Mouse (Mus musculus): ENCODE measurements around the gene Pdrg1. TPM values are rescaled to one million over a fixed set of nuclear protein-coding genes. Genes with fewer than 3 reads are reported as not detected.

Pdrg1 gene
- polyA plus RNA-seq, 2 experiments, result 90.8 to 118 TPM

DNA sequence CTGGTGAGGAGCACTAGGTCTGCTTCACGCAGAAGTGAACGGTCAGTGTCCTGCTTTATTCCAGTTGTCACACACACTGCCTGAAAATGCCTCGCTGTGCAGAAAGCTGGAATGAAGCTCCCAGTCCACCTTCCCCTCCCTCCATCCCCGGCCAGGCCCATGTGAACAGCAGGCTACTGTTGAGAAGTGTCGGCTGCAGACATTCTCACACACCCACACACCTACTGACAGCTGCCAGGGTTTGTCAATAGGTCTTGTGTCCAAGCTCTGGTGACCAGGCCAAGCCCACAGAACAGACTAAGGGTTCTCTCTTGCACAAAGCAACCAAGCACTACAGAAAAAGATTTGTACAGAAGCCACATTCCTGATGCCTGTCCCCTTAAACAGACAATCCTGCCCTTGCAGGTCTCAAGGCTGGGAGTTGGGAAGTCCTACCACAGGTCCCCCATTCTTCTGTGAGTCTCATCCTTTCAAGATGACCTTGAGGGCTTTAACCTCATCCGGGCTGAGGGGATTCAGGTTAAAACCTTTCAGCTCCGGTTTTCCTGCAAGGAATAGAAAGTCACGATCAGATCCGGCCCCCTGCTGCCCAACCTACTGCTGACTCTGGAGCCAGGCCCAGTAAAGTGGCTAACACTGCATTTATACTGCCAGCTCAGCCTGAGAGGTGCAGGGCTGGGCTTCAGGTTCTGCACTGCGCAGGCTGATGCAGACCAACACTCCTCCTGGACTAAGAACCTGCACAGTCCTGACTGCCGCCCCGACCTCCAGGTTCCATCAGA lies 5.8 kb downstream of the Pdrg1 start:
- no peak for DNase-seq (ENCODE audit: low spot score)
- TF ChIP-seq POLR2A (IDR thresholded peaks at IDR 0.05; ENCODE audit: borderline replicate concordance, extremely low read depth, insufficient read depth, insufficient read length), result no peak
- WGBS, result 89% methylated on average over 12 of the region's 12 CpGs
- Histone ChIP-seq H3K27me3 (ENCODE audit: control insufficient read depth, insufficient read depth, low read length) (no peaks in the 10 kb centered on the region), H3K36me3 (ENCODE audit: control insufficient read depth, insufficient read depth, low read length) (peaks cover 59% of the 10 kb centered on the region), H3K4me3 (replicated peaks; ENCODE audit: low read length) (no peak overlapping the region), H3K27ac (replicated peaks; ENCODE audit: low read depth, low read length) (no peak overlapping the region), H3K4me1 (ENCODE audit: control insufficient read depth, insufficient read depth, low read length) (peaks cover 6% of the 10 kb centered on the region), H3K9ac (ENCODE audit: low read depth, low read length, severe bottlenecking) (no peak overlapping the region), H3K4me2 (replicated peaks; ENCODE audit: low read depth, low read length, severe bottlenecking) (no peak overlapping the region), H3K9me3 (ENCODE audit: control insufficient read depth, low read length) (no peaks in the 10 kb centered on the region)
- no peak; the same call in 1 of the 2 replicates for ATAC-seq (ENCODE audit: low FRiP score, low read depth)

DNA sequence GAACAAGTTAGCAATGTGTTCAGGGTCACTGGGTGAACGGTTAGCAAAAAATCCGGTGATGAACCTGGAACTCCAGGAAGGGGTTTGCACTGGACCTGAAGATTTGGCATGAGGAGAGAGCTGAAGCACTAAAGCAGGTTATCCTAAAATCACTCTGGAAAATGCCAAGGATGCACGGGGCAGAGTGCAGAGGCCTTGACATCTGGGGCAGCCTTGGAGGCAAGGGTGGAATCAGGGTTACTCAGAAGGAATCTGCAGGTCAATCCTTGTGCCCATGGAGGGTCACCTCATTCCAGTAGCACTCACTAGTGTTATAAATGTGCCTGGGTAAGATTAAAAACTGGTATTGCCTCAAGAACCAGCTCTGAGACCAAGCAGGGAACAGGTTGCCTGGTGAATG lies 9.2 kb downstream of the Pdrg1 start:
- no peak overlapping the region for H3K9ac ChIP-seq (ENCODE audit: low read depth, low read length, severe bottlenecking)
- H3K27me3 ChIP-seq (ENCODE audit: control insufficient read depth, insufficient read depth, low read length), result no peaks in the 10 kb centered on the region
- no peaks in the 10 kb centered on the region for H3K4me1 ChIP-seq (ENCODE audit: control insufficient read depth, insufficient read depth, low read length)
- ATAC-seq (ENCODE audit: low FRiP score, low read depth) (no peak), DNase-seq (ENCODE audit: low spot score) (no peak)
- no peaks in the 10 kb centered on the region for H3K9me3 ChIP-seq (ENCODE audit: control insufficient read depth, low read length)
- TF ChIP-seq POLR2A (IDR thresholded peaks at IDR 0.05; ENCODE audit: borderline replicate concordance, extremely low read depth, insufficient read depth, insufficient read length), result no peak
- H3K4me3 ChIP-seq (replicated peaks; ENCODE audit: low read length), result no peak overlapping the region
- no peak overlapping the region for H3K4me2 ChIP-seq (replicated peaks; ENCODE audit: low read depth, low read length, severe bottlenecking)
- H3K36me3 ChIP-seq (ENCODE audit: control insufficient read depth, insufficient read depth, low read length), result peaks cover 39% of the 10 kb centered on the region
- no peak overlapping the region for H3K27ac ChIP-seq (replicated peaks; ENCODE audit: low read depth, low read length)
- WGBS, result 92% methylated on average over 3 of the region's 3 CpGs

DNA sequence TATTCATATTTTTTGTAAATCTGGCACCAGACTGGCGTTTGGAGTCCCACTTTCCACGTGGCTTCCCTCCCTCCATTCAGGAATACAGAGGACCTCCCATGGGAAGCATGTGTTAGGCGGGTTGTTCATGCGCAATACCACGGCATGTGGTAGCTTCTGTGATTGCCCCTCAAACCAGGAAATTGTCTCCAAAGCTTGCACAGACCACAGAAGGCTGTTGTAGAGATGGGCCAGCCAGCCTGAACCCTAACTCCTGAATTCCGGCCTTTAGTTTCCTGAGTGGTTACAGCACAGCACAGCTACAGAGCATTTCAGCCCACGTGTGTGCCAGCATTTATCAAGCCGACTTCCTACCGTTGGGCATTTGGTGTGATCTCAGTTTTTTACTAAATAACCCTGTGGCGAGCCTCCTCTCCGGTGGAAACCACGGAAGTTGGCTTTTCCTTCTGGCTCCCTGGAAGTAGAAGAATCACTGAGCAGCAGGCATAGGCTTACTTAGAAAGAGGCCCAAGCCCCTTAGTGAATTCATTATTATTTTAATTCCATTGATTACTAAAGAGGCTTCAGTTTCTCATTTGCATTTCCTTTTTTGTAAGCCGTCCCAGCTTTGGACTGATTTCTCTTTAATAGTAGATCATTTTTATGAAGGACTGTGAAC lies 11.4 kb downstream of the Pdrg1 start:
- TF ChIP-seq POLR2A (IDR thresholded peaks at IDR 0.05; ENCODE audit: borderline replicate concordance, extremely low read depth, insufficient read depth, insufficient read length), result no peak
- H3K4me3 ChIP-seq (replicated peaks; ENCODE audit: low read length), result no peak overlapping the region
- no peak overlapping the region for H3K9ac ChIP-seq (ENCODE audit: low read depth, low read length, severe bottlenecking)
- ATAC-seq (ENCODE audit: low FRiP score, low read depth) (no peak), DNase-seq (ENCODE audit: low spot score) (no peak)
- no peaks in the 10 kb centered on the region for H3K27me3 ChIP-seq (ENCODE audit: control insufficient read depth, insufficient read depth, low read length)
- H3K27ac ChIP-seq (replicated peaks; ENCODE audit: low read depth, low read length), result no peak overlapping the region
- WGBS, result 65% methylated on average over 13 of the region's 13 CpGs
- H3K9me3 ChIP-seq (ENCODE audit: control insufficient read depth, low read length), result no peaks in the 10 kb centered on the region
- no peaks in the 10 kb centered on the region for H3K4me1 ChIP-seq (ENCODE audit: control insufficient read depth, insufficient read depth, low read length)
- H3K4me2 ChIP-seq (replicated peaks; ENCODE audit: low read depth, low read length, severe bottlenecking), result no peak overlapping the region
- H3K36me3 ChIP-seq (ENCODE audit: control insufficient read depth, insufficient read depth, low read length), result peaks cover 17% of the 10 kb centered on the region

DNA sequence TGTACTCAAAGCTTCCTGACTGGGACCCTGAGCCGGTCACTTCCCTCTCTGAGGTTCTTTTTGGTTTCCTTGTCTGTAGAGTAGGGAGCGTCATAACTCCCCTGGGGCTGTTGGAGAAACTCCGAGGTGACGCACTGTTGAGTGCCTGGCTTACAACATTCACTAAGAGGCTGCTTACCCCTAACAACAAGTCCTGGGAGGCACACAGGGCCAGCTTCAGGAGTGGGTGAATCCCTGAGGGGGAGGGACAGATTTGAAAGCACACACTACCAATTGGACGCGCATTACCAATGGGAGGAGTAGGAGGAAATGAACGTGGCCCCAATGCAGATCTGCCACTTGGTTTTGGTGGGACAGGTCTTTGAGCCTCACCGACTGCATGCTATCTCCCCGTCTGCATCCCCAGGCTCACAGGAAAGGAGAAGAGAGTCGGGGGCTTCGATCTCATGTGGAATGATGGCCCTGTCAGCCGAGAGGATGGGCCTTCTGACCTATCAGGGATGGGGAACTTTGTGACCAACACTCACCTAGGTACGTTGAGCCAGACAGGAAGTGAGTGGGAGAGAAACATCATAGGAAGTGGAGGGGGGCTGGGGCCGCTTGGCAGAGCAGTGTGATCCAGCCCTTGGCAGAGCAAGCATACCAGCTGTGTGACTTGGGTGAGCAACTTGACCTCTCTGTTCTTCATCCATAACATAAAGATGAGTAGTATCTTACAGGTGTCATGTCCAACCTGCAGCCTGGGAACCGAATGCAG lies 12.6 kb downstream of the Pdrg1 start:
- DNase-seq (ENCODE audit: low spot score) (no peak), ATAC-seq (ENCODE audit: low FRiP score, low read depth) (no peak)
- H3K9ac ChIP-seq (ENCODE audit: low read depth, low read length, severe bottlenecking), result no peak overlapping the region
- 78% methylated on average over 15 of the region's 15 CpGs for WGBS
- no peaks in the 10 kb centered on the region for H3K9me3 ChIP-seq (ENCODE audit: control insufficient read depth, low read length)
- H3K4me1 ChIP-seq (ENCODE audit: control insufficient read depth, insufficient read depth, low read length), result no peaks in the 10 kb centered on the region
- no peak overlapping the region for H3K27ac ChIP-seq (replicated peaks; ENCODE audit: low read depth, low read length)
- H3K4me3 ChIP-seq (replicated peaks; ENCODE audit: low read length), result no peak overlapping the region
- no peak for TF ChIP-seq POLR2A (IDR thresholded peaks at IDR 0.05; ENCODE audit: borderline replicate concordance, extremely low read depth, insufficient read depth, insufficient read length)
- no peak overlapping the region for H3K4me2 ChIP-seq (replicated peaks; ENCODE audit: low read depth, low read length, severe bottlenecking)
- no peaks in the 10 kb centered on the region for H3K27me3 ChIP-seq (ENCODE audit: control insufficient read depth, insufficient read depth, low read length)
- H3K36me3 ChIP-seq (ENCODE audit: control insufficient read depth, insufficient read depth, low read length), result peaks cover 7% of the 10 kb centered on the region; the same call in 1 of the 2 replicates

DNA sequence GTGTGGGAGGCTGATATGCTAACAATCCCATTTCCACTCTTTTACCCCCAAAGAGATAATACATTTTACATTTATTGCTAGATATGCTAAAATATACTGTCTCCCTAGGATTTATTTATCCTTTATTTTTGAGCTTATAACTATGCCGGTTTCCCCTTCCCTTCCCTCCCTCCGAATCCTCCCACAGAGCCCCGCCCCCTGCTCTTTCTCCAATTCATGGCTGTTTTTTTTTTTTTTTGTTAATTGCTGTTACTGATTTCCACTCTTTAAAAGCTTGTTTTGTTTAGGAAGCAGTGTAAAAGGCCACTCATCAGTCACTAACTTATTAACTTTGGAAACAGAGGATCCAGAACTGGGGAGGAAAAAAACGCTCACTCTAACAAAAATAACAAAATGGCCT lies 18.2 kb downstream of the Pdrg1 start:
- Histone ChIP-seq H3K27me3 (ENCODE audit: control insufficient read depth, insufficient read depth, low read length) (no peaks in the 10 kb centered on the region), H3K27ac (replicated peaks; ENCODE audit: low read depth, low read length) (no peak overlapping the region), H3K9ac (ENCODE audit: low read depth, low read length, severe bottlenecking) (no peak overlapping the region), H3K4me2 (replicated peaks; ENCODE audit: low read depth, low read length, severe bottlenecking) (no peak overlapping the region), H3K9me3 (ENCODE audit: control insufficient read depth, low read length) (no peaks in the 10 kb centered on the region), H3K36me3 (ENCODE audit: control insufficient read depth, insufficient read depth, low read length) (no peaks in the 10 kb centered on the region), H3K4me3 (replicated peaks; ENCODE audit: low read length) (no peak overlapping the region), H3K4me1 (ENCODE audit: control insufficient read depth, insufficient read depth, low read length) (no peaks in the 10 kb centered on the region)
- no peak for DNase-seq (ENCODE audit: low spot score)
- WGBS, result 65% methylated on average over 4 of the region's 4 CpGs
- no peak for ATAC-seq (ENCODE audit: low FRiP score, low read depth)
- TF ChIP-seq POLR2A (IDR thresholded peaks at IDR 0.05; ENCODE audit: borderline replicate concordance, extremely low read depth, insufficient read depth, insufficient read length), result no peak
